Mouse (Mus musculus): ENCODE results near the gene Spon1.

DNA sequence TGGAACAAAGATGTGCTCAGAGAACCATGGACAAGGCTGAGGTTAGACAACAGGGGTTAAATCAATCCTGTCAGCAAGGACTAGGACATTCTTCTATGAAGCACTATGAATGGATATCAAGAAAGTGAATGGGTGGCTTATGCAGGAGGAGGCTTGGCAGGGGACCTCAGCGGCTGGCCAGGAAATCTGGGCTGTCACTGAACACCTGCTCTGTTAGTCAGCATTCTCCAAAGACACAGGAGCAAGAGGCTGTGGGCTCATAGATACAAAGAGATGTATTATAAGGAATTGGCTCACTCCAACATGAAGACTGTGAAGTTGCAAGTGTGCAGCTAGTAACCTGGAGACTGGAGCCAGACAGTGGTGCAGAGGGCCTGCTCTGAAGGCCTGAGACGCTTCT is 154.3 kb downstream of the Spon1 start:
- no peak for TF ChIP-seq POLR2A (IDR thresholded peaks at IDR 0.05; ENCODE audit: borderline replicate concordance, control insufficient read depth, low read depth, low read length)
- TF ChIP-seq CTCF (IDR thresholded peaks at IDR 0.05; ENCODE audit: control insufficient read depth, insufficient read depth, low read length), result no peak
